ENCODE assay signal across 7 mouse cellular contexts in the genomic region with DNA sequence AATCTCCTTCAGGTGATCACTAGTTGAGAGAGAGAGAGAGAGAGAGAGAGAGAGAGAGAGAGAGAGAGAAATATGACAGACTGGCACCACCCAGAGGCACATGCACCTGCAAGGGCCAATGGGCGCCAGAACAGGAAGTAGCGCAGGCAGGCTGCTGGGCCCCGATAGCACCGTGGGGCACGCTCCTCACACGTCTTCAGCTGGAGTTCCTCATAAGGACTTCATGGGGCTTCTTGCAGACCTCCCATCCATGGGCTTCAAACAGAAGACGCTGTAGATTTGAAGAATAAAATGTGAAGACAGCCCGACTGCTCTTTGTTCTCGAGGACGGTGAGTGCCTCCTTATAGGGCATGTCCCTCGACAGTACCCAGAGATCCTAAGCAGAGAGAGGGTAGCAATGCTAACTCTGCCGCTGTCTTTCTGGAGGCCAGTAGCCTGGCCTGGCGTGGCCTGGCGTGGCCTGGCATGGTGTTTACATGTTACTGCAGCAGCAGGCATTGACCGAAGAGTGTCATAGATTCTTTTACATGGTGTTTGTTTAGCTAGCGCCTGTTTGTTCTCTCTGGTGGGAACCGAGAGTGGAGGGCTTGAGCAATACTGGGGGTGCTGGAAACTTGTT. TPM values are rescaled to one million over a fixed set of nuclear protein-coding genes. Genes with fewer than 3 reads are reported as not detected.
DNase-seq lines count a peak whose midpoint lies in the region; ATAC-seq and TF ChIP-seq lines count a peak whose summit lies in the region.

No protein-coding gene starts in this region.

- H3K27ac ChIP-seq in midbrain, embryonic 10.5 days (replicated peaks), result no peak overlapping the region
- no peak overlapping the region for H3K27ac ChIP-seq in forebrain, embryonic 12.5 days

- H3K36me3 ChIP-seq in splenic B cell, adult 2 months (ENCODE audit: control insufficient read depth, insufficient read depth, low read length, poor library complexity, severe bottlenecking), result no peaks in the 10 kb centered on the region
- no peaks in the 10 kb centered on the region for H3K36me3 ChIP-seq in midbrain, embryonic 10.5 days
- no peaks in the 10 kb centered on the region for H3K36me3 ChIP-seq in forebrain, embryonic 12.5 days (replicated peaks)

- H3K9ac ChIP-seq in forebrain, embryonic 12.5 days, result no peak overlapping the region

- no peak overlapping the region for H3K4me2 ChIP-seq in forebrain, embryonic 12.5 days

- peak; percentile 78 for ATAC-seq in granulocyte monocyte progenitor cell, adult 5-6 weeks (replicated peaks; ENCODE audit: poor library complexity, severe bottlenecking)
- ATAC-seq in forebrain, embryonic 12.5 days (ENCODE audit: low FRiP score), result no peak

- TF ChIP-seq POLR2A in lung, adult 2 months (IDR thresholded peaks at IDR 0.05; ENCODE audit: borderline replicate concordance, extremely low read depth, low read depth, low read length), result peak; percentile 40; the same call in 1 of the 2 replicates

- no peaks in the 10 kb centered on the region for H3K9me3 ChIP-seq in midbrain, embryonic 10.5 days (replicated peaks)
- no peaks in the 10 kb centered on the region for H3K9me3 ChIP-seq in forebrain, embryonic 12.5 days

- H3K4me1 ChIP-seq in lung, adult 2 months (ENCODE audit: control insufficient read depth, insufficient read depth, low read length), result peaks cover 20% of the 10 kb centered on the region
- H3K4me1 ChIP-seq in midbrain, embryonic 10.5 days, result peaks cover 21% of the 10 kb centered on the region
- peaks cover 12% of the 10 kb centered on the region for H3K4me1 ChIP-seq in forebrain, embryonic 12.5 days

- H3K4me3 ChIP-seq in lung, adult 2 months (replicated peaks; ENCODE audit: extremely low read depth, low read depth, low read length), result peak overlapping the region; percentile 50
- no peak overlapping the region for H3K4me3 ChIP-seq in midbrain, embryonic 10.5 days
- no peak overlapping the region for H3K4me3 ChIP-seq in forebrain, embryonic 12.5 days (replicated peaks)

- H3K27me3 ChIP-seq in splenic B cell, adult 2 months (ENCODE audit: control insufficient read depth, insufficient read depth, low read length, poor library complexity, severe bottlenecking), result no peaks in the 10 kb centered on the region
- no peaks in the 10 kb centered on the region for H3K27me3 ChIP-seq in midbrain, embryonic 10.5 days (ENCODE audit: low read depth, poor library complexity, severe bottlenecking)
- H3K27me3 ChIP-seq in forebrain, embryonic 12.5 days, result no peaks in the 10 kb centered on the region

- no peak for TF ChIP-seq CTCF in lung, adult 2 months (IDR thresholded peaks at IDR 0.05; ENCODE audit: insufficient read depth, low read length)

- DNase-seq in T-cell, adult 2 months (ENCODE audit: low spot score), result peak; percentile 84
- DNase-seq in lung, adult 2 months, result peak; percentile 71
- peak; percentile 87 for DNase-seq in splenic B cell, adult 2 months (ENCODE audit: low read depth, low spot score)
- no peak for DNase-seq in midbrain, embryonic 10.5 days (ENCODE audit: low spot score)
- no peak for DNase-seq in adrenal gland, adult 18-20 months (ENCODE audit: low spot score in 2 of 2)

- WGBS in lung, adult 2 months, result 40% methylated on average over 17 of the region's 17 CpGs
- 85% methylated on average over 17 of the region's 17 CpGs for WGBS in midbrain, embryonic 10.5 days
- 90% methylated on average over 17 of the region's 17 CpGs for WGBS in forebrain, embryonic 12.5 days

RNA-seq across cellular contexts. Expression of a gene that starts 13.6 kb away (rescaled TPM):
- total RNA-seq in granulocyte monocyte progenitor cell, adult 5-6 weeks (2014; fragmentation: Nextera tagmentation), result 68.9 and 84.9 TPM in 2 replicates
- 46.1 and 49.3 TPM in 2 replicates for total RNA-seq in granulocyte monocyte progenitor cell, adult 5-6 weeks (2017)
- polyA plus RNA-seq in lung, adult 2 months (2012; rRNA removed), result 30.3 and 40.5 TPM in 2 replicates
- polyA plus RNA-seq in midbrain, embryonic 10.5 days (2016; fragmentation: Nextera tagmentation; extraction: Ambion mirVana), result 12.0 and 16.8 TPM in 2 replicates
- 10 to 100 TPM; 33.0 to 35.9 TPM for total RNA-seq in adrenal gland, adult 18-20 months (2021)
- 24.3 and 24.8 TPM in 2 replicates for polyA plus RNA-seq in forebrain, embryonic 12.5 days (2016; fragmentation: Nextera tagmentation; extraction: Ambion mirVana)

RNA-seq across cellular contexts. Expression of a gene that starts 17.6 kb away (rescaled TPM):
- 46.0 and 52.2 TPM in 2 replicates for total RNA-seq in granulocyte monocyte progenitor cell, adult 5-6 weeks (2014; fragmentation: Nextera tagmentation)
- total RNA-seq in granulocyte monocyte progenitor cell, adult 5-6 weeks (2017), result 84.9 and 91.7 TPM in 2 replicates
- 44.0 and 57.1 TPM in 2 replicates for polyA plus RNA-seq in lung, adult 2 months (2012; rRNA removed)
- polyA plus RNA-seq in midbrain, embryonic 10.5 days (2016; fragmentation: Nextera tagmentation; extraction: Ambion mirVana), result 80.6 and 84.5 TPM in 2 replicates
- 100 to 1,000 TPM; 103 to 120 TPM for total RNA-seq in adrenal gland, adult 18-20 months (2021)
- 113 and 116 TPM in 2 replicates for polyA plus RNA-seq in forebrain, embryonic 12.5 days (2016; fragmentation: Nextera tagmentation; extraction: Ambion mirVana)

Comparison
In these comparisons a context has a peak if more than half of its experiments do, and no peak if none do; other contexts are left out.
1. DNase-seq: peak in T-cell, adult 2 months (single experiment), lung, adult 2 months (single experiment) and splenic B cell, adult 2 months (single experiment); none in midbrain, embryonic 10.5 days (single experiment) and adrenal gland, adult 18-20 months (0 of 2).